Mouse (Mus musculus) kidney, postnatal 10 days (tissue): Measurements from ENCODE around the gene Usp12.

Source experiments
- DNase-seq: peaks from one replicate; pipeline ENCODE4 v3.0.0; 2021; ENCODE audit warnings: mixed read lengths

The Usp12 gene

DNA sequence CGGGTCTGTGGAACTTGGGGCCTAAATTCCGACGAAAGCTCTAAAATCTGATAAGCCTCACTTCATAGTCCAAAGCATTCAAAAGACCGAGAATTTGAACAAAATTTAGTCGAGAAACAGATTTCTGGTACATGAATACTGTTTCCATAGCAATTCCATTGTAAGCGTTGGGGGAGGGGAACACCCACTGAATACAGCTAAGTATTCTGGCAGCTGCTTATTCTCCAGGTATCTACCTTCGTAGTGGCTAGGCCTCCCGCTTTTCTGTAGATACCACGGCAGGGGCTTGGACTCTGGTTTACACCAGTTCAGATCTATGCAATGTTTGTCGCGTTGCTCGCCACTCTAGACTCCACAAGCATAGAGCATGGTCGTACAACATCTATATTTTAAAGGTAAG lies 922 bp upstream of the Usp12 start:
- DNase-seq: no peak

DNA sequence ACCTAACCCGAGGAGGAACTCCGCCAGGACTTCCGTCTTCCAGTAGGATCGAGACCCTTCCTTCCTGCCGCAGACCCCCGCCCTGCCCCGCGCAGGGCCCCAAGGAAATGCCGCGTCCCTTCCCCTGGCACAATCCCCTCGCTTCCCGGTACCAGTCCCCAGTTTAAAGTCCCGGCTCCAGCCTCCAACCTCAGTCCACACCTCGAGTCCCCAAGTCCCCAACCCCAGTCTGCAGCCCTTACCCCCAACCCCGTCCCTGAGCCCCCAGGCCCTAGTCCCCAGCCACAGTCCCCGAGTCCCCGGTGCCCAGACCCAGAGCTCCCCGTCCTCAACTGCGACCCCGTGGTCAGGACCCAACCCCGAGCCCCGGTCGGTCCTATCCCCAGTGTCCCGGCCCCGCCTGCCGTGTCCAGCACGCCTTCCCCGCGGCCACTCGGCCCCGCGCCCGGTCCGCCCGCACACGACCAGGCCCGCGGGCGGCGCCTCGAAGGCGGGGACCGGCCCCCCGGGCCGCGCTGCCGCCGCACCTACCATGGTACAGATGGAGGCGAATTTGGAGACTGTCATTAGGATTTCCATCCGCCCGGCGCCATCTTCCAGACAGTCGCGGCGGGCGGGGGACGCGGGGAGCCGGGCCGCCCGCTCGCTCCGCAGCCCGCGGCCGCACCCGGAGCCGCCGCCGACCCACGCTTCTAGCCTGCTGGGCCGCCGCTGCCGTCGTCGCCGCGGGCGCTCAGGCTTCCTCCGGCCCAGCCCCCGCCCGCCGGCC lies 538 bp downstream of the Usp12 start:
- peak; percentile 69 for DNase-seq

DNA sequence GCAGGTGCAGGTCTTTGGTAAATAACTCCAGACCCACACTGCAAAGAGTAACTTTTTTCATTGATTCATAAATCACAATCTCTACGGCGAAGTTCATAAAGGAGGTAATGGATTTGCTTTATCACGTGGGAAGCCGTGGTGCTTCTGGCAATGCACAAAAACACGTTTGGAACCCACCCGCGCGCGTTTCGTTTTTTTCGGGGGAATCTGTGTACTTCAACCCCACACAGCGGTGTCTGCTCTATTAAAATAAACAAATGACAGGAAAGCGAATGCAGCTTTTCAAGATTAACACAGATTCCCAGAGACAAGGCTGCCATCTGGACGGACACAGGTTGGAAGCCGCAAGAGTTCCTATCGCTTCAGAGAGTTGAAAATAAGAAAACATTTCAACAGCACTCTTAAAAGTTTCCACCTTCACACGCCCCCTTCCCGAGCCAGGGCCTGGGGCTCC lies 1.1 kb downstream of the Usp12 start:
- no peak for DNase-seq

DNA sequence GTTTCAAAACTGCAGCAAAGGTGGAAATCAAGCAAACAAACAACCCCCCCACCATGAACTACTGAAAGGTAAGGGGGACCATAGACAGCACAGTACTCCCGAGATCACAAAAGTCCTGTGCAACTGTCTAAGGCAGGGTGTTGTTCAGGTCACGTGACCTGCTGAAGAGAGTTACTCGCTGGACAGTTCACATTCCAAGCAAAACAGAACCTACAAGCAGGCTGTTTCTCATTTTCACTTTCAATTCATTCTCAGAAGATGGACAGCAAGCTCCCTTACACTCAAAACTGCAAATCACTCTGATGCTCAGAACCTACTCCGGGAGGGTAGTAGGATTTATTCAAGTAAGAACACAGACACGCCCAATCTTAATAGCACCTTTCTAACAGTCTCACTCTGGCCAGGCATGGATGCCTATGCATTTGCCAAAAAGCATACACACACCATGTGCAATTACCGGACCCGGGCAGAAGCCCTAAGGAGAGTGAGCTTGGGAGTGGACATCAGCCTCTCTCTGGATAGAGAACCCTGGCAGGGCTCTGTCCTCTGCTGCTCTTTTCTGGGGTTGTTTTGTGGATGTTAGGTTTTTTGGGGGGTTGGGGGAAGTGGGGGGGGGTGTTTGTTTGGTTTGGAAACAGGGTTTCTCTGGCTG lies 2.5 kb downstream of the Usp12 start:
- peak; percentile 45 for DNase-seq

DNA sequence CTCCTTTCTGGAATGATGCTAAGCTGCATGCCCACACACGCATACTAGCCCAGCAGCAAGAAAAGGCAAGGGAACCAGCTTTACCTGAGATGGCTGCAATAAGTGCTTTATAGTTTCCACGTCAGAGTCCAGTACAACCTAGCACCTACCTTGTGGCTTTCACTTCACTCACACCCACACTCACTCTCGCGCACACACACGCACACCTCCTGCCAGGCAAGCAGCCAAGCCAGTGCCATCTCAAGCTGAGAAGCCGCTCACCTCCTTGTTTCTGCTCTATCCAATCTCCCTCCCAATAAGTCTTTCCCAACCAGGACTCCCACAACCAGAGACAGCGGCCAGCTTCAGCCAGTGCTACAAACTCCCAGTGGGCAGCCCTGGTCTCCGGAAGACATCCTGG lies 3.9 kb downstream of the Usp12 start:
- peak; percentile 43 for DNase-seq

DNA sequence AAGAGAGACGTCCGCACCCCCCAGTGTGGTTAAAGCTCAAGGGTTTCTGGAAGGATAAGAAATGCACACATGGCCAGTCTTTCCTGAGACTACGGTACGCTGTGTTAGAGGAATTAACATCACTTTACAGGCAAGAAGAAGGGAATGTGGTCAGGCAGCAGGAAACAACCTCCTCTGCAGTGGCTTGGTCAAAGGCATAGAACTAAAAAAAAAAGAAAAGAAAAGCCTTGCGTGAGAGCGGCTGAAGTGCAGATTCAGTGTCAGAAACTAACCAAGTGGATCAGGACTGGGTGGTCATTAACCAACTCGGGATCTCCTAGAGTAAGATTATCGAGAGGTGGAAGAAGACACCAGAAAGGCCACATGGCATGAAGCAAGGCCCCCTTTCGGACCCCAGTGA lies 5.4 kb downstream of the Usp12 start:
- DNase-seq: peak; percentile 46

DNA sequence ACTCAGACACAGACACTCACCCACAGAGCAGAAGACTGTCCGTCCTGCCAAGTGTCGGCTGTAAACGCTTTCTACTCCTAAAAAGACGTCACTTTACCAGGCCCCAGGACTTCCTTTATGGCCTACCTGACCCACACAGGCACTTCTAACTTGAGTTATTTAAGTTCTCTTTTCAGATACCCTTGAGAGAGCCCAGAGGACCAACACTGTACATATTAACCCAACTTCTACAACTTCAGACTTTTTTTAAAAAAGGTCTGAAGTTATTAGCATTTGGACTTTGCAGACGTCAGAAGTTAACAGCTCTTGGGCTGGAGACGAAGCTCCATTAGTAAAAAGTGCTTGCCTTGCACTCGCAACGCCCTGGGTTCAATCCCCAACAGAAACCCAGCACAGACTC lies 8.7 kb downstream of the Usp12 start:
- no peak for DNase-seq

DNA sequence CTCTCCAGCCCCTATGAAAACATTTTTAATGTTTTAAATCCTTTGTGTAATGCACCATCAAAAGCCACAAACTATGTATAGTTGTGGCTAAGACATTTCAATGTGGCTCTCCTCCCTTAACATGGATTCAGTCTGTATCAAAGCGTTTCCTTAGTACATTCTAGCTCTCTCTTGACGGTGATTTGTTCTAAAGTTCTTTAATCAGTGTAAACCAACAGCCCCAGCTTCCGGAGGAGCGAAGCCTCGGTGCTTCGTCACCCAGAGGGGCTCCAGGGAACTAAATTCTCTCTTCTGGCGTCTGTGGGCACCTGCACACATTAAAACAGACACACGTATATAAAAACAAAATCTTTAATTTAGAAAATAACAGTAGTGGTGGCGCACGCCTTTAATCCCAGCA lies 10.9 kb downstream of the Usp12 start:
- DNase-seq: no peak

DNA sequence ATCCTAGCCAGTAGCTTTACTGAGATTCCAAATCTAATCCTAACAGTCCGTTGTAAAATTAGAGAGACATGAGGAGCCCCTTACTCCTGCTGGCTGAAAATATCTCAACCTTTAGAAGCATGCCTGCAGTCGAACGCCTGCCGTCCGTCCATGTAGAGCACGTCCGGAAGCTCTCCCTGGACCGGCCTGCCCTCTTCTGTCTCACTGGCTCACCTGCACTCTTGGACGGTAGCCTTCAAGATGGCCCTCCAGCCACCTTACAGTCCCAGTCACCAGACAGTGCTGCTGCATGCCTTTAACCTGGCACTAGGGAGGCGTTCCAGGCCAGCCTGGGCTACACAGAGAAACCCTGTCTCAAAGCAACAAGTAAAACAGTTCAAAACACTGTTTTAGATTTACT lies 11.5 kb downstream of the Usp12 start:
- DNase-seq: peak; percentile 50

DNA sequence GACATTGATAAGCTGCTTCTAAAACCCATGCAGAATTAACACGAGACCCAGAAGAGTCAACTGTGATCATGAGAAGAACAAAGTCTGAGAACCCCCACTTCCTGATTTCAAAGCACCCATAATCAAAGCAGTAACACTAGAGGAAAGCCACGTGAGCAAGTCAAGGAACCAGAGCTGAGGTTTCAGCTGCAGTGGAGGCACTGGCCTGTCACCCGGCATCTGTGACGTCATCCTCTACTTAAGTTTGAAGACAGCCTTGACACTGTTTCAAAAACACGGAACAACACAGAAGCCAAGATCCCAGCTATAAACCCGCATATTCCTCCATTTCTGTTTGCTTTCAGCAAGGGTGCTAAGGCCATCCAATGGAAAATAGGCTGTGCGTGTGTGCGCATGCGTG lies 13.1 kb downstream of the Usp12 start:
- DNase-seq: no peak

DNA sequence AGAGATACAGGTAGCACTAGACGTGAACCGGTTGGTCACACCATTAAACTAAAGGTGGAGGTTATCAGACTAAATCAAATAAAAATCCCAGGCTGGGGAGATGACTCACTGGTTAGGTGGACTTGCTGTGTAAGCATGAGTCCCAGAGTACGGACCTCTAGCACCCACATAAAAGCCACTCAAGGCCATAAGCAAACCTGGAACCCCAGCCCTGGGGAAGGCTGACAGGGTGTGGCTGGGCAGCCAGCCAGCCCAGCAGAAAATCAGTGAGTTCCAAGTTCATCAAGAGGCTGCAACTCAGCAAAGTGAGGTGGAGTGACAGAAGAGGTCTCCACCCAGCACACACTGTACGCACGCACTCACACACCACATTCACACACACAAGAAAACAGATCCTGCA lies 14.9 kb downstream of the Usp12 start:
- DNase-seq: peak; percentile 59

DNA sequence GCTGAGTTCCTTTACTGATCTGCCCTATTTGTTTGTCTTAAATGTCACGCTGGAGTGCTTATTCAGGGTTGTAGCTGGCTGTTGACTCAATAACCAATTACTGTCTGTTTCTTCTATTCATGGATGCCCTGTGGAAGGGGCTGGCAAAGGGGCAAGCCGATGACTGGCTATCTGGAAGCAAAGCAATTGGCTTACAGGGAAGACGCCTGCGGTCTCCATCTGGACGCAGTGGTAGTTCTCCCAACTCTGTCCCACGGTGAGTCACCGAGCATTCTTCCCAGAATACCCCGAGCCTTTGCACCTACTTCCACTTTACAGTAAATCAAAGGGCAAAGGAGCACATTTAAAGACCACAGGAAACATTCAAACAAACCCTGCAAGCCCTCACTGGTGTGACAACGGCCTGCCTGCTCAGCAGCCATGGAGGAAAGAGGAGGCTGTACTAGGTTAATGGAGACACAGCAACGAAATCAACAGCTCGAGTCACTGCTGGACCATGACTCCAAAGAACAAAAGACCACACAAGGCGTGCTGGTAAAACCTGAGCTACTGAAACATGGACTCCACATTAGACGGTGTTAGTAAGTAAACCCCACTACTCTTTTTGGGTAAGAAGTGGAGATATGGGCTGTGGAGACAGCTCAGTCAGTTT lies 17.7 kb downstream of the Usp12 start:
- DNase-seq: no peak

DNA sequence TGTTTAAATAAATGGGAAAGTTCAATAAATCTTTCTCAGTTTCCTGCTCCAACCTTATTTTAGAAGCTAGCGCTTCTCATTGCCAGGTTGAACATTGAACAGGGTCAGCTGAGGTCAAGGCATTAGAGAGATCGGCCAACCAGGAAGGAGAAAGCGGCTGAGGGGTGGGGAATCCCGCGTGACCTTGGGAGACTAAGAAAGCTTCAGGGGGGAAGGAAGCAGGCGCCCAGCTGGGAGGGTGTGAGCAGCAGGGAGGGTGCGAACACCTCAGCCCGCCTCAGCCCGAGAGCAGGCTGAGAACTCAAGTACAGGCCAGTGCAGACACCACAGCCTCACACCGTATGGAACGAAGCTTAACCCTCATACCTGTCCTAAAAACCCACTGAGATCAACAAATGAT lies 22.8 kb downstream of the Usp12 start:
- DNase-seq: peak; percentile 84

DNA sequence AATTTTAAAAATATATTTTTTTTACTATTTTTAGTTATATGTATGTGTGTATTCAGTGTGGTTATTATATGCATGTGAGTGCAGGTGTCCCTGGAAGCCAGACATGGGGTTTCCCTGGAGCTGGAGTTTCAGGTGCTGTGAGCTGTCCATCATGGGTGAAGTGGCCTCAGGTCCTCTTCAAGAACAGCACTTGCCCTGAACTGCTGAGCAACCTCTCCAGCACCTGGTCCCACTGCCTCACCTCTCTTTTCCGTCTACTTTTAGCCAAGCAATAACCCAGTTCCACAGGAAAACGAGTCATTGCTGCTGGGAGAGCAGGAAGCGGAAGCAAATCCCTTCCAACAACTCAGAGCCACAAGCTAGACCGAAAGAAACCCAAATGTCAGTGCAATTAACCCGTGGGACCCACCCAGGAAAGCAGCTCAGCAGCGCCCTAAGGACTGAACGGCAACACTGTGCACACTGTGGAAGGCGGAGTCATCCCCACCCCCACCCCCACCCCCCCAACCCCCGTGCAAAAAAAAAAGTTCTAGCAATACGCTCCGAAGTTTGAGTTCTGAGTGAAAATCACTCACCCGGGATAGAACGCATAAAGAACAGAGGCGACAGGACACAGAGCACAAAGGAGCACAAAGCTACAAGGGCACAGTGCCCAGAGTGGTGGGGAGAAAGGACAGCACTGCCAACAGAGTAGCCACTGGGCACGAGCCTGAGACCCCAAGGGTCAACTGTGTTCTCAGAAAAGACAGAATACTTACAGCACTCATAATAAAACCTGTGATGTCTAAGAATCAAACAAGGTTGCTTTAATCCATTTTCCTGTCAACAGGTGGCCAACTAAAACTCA lies 24.6 kb downstream of the Usp12 start:
- DNase-seq: no peak

DNA sequence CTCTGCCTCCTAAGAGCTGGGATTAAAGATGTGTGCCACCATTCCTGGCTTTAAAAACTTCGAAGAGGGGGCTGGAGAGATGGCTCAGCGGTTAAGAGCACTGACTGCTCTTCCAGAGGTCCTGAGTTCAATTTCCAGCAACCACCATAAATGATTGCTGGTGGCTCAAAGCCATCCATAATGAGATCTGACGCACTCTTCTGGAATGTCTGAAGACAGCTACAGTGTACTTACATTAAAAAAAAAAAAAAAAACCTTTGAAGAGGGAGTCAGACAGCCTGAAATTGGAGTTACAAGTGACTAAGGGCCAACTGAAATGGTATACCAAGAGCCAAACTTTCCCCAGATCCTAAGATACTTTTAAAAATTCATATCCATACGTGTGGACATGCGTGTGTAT lies 29.0 kb downstream of the Usp12 start:
- no peak for DNase-seq

DNA sequence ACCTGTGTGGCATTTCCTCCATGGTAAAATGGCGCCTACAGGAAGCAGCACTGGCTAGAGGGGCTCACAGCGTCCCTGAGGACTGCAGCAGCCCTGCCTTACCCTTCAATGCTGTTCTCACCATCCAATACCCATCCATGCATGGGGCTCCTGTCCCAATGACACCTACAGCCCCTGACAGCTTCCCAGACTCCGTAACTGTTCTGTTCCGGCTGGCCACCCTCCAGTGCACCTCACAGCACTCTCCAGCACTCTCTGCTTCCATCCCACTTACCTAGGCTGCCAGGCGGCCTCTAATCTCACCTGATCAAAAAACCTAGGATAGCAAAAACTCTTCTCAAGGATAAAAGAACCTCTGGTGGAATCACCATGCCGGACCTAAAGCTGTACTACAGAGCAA lies 35.6 kb downstream of the Usp12 start:
- no peak for DNase-seq

DNA sequence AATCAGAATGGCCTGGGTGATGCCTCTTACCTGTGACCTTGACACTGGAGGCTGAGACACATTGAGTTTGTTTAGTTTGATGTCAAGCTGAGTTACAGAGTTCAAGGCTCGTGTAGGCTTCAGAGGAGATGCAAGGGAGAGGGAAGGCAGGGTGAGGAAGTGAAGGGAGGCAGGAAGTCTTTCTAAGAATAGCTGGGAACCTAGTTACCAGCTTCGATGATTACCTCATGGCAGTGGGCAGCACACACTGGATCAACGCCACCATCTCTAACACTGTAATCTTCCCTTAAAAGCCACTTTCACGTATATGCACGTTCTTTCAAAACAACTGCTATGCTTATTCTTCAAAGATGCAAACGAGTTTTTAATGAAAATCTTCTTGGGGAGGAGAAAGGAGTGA lies 36.9 kb downstream of the Usp12 start:
- DNase-seq: no peak

DNA sequence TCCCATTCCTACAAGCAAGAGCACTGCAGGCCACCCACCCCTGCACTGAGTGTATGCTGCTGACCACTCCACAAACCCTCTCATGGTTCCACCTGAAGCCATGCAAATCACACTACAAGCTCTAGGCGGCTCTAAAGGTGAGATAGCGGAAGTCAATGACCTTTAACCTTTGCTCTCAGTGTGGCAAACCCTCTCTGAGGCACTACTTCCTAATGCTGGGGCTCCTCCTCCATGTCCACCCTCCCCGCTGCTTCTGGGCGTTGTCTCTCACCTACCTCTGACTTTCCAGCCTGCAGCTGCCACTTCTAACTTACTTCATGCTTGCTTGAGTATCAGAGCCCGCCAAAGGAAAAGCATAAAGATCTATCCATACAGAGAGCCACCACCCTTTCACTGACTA lies 37.5 kb downstream of the Usp12 start:
- no peak for DNase-seq

DNA sequence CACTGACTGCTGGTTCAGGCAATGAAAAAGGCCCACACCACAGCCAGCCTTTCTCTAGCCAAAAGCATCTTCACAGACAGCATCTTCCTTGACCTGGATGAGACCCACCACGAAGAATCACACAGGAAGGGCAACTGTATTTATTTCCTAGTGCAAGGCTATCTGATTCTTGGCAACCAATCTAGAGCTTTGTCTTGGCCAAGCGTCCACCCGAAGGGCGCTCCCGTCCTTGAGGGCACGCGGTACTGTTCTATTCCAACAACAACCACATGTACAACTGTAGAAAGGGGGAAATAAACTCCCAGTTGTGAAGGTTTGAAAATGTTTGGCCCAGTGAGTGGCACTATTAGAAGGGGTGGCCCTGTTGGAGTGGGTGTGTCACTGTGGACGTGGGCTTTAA lies 41.6 kb downstream of the Usp12 start:
- DNase-seq: no peak

DNA sequence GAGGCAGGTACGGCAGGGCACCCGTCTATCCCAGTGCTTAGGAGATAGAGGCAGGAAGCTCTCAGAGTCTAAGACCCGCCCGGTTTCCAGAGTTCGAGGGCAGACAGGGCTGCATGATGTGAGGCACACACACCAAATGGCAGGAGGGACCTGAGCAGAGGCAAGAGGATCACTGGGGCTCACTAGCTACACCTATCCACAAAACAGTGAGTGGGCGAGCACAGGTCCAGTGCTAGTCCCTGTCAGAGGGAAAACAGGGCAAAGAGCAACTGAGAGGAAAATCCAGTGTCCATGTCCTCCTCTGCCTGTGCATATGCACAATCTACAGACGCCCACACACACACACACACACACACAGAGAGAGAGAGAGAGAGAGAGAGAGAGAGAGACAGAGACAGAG lies 43.8 kb downstream of the Usp12 start:
- no peak for DNase-seq

DNA sequence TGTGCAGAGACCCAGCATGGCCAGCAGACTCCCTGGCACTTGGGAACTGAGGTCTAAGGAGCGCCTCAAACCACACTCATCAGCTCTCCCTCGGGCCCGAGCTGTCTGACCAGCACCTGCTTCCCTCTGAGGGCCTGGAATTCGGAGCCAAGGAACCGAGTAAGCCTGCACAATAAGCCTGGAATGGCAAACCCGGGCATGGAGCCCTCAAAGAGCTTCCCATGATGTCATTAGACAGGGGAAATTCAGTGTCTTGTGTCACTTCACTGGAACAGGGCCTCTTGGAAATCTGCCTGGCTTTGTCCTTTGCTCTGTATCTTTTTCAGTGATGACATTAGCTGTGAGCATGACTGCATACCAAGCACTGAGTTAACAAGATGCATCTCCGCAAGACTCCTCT lies 44.5 kb downstream of the Usp12 start:
- DNase-seq: no peak

DNA sequence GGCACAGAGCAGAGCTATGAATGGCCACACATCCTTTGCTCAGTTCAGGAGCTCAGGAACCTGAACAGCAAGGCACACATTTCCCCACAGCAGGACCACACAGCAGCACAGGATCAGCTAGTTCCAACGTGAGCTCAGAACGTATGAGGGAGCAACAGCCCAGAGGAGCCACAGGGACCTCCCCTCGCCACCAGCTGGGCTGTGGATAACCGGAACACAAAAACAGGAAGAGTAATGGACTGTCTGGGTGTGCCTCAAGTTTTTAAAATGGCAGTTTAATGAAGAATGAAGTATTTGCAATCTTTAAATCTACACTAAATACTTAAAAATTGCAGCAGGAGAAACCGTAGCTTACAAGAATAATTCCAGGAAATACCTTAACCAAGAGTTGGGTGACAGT lies 44.9 kb downstream of the Usp12 start:
- DNase-seq: no peak

DNA sequence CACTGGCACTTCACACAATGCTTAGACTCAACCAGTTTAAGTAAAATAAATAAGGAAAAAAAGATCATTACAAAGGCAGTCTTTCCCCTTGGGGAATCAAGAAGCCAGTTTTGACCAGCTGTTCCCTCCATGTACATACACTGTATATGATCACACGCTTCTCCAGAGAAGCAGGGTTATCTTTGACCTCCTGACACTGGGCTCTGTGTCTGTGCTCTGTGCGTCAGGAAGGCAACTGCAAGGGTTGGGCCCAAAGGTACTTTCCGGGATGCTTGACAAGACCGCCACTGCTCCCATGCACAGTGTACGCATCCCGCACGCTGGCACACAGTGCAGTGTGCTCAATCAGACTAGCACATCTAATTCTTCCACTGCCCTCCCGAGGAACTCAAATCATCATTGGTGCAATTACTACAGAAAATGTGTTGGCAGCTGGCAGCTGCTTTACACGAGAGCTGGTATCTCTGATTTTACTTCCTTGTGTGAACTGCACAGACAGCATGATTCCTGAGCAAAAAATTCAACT lies 57.8 kb downstream of the Usp12 start:
- no peak for DNase-seq
